Mouse (Mus musculus) neural tube, embryonic 12.5 days (tissue): ENCODE results near the gene Ackr4. TPM values are rescaled to one million over a fixed set of nuclear protein-coding genes. Genes with fewer than 3 reads are reported as not detected.

Source experiments
- ATAC-seq: fragments of 200-750 bp; cut with Nextera tagmentation; 2 replicates; pipeline ENCODE4 v1.8.0; 2017; ENCODE audit warnings: low read depth, mild to moderate bottlenecking, moderate TSS enrichment, moderate library complexity; ENCODE audit not compliant: low FRiP score
- H3K27ac ChIP-seq: fragments of 300-500 bp; sonication (generic); 2 replicates; pipeline ENCODE4 v1.5.1; 2016
- H3K27me3 ChIP-seq: fragments of 300-500 bp; sonication (generic); replicated peaks from 2 replicates; pipeline ENCODE4 v1.6.1; 2016; ENCODE audit warnings: mild to moderate bottlenecking
- H3K36me3 ChIP-seq: fragments of 300-500 bp; sonication (generic); 2 replicates; pipeline ENCODE4 v1.6.1; 2016; ENCODE audit warnings: mild to moderate bottlenecking
- H3K4me1 ChIP-seq: fragments of 300-500 bp; sonication (generic); 2 replicates; pipeline ENCODE4 v1.6.1; 2016
- H3K4me2 ChIP-seq: fragments of 300-500 bp; sonication (generic); replicated peaks from 2 replicates; pipeline ENCODE4 v1.6.1; 2016; ENCODE audit warnings: mild to moderate bottlenecking
- H3K4me3 ChIP-seq: fragments of 300-500 bp; sonication (generic); 2 replicates; pipeline ENCODE4 v1.5.1; 2016
- H3K9ac ChIP-seq: fragments of 300-500 bp; sonication (generic); 2 replicates; pipeline ENCODE4 v1.6.1; 2016; ENCODE audit warnings: mild to moderate bottlenecking
- H3K9me3 ChIP-seq: fragments of 300-500 bp; sonication (generic); 2 replicates; pipeline ENCODE4 v1.6.1; 2016; ENCODE audit warnings: mild to moderate bottlenecking
- WGBS: fragments of 180-500 bp; shearing (Covaris S2); methylation state at CpG from one replicate; pipeline ENCODE4 v1.1.7; 2016; 5-methylcytosine and 5-hydroxymethylcytosine counted together
- polyA plus RNA-seq: library from polyadenylated mRNA; unstranded; fragments of >200 nt; fragmentation: Nextera tagmentation; extraction: Ambion mirVana; gene quantifications from 2 replicates; pipeline ENCODE4 v1.2.1, GENCODE M21; 2016

The Ackr4 gene
- polyA plus RNA-seq, 1 experiment from 2014 or later, result 0.48 TPM

GRCm38 (mm10) chr9:104144314-104144996 lies 17.7 kb upstream of the Ackr4 start:
- ATAC-seq, result no peak
- no peaks in the 10 kb centered on the region for H3K4me1 ChIP-seq
- H3K4me3 ChIP-seq, result no peak overlapping the region
- H3K36me3 ChIP-seq, result no peaks in the 10 kb centered on the region
- H3K9me3 ChIP-seq, result no peaks in the 10 kb centered on the region
- 80% methylated on average over 8 of the region's 8 CpGs for WGBS
- H3K27me3 ChIP-seq, result no peaks in the 10 kb centered on the region
- H3K4me2 ChIP-seq, result no peak overlapping the region
- H3K27ac ChIP-seq, result no peak overlapping the region
- no peak overlapping the region for H3K9ac ChIP-seq

- Histone ChIP-seq H3K27me3 (no peaks in the 10 kb centered on the region), H3K27ac (no peak overlapping the region), H3K4me1 (no peaks in the 10 kb centered on the region), H3K9me3 (no peaks in the 10 kb centered on the region), H3K4me2 (no peak overlapping the region), H3K36me3 (no peaks in the 10 kb centered on the region), H3K9ac (no peak overlapping the region), H3K4me3 (no peak overlapping the region)
- no peak for ATAC-seq
- 88% methylated on average over 14 of the region's 14 CpGs for WGBS
Measured at GRCm38 (mm10) chr9:104142805-104143204, 16.1 kb upstream of the Ackr4 start.

GRCm38 (mm10) chr9:104140351-104140750 lies 13.6 kb upstream of the Ackr4 start:
- Histone ChIP-seq H3K27me3 (no peaks in the 10 kb centered on the region), H3K4me2 (no peak overlapping the region), H3K4me1 (no peaks in the 10 kb centered on the region), H3K9me3 (no peaks in the 10 kb centered on the region), H3K27ac (no peak overlapping the region), H3K4me3 (no peak overlapping the region), H3K9ac (no peak overlapping the region), H3K36me3 (no peaks in the 10 kb centered on the region)
- no peak for ATAC-seq
- WGBS, result 89% methylated on average over 6 of the region's 6 CpGs

- H3K4me2 ChIP-seq, result no peak overlapping the region
- 88% methylated on average over 9 of the region's 9 CpGs for WGBS
- no peaks in the 10 kb centered on the region for H3K36me3 ChIP-seq
- no peaks in the 10 kb centered on the region for H3K4me1 ChIP-seq
- no peak overlapping the region for H3K27ac ChIP-seq
- no peak overlapping the region for H3K9ac ChIP-seq
- no peak for ATAC-seq
- H3K4me3 ChIP-seq, result no peak overlapping the region
- no peaks in the 10 kb centered on the region for H3K27me3 ChIP-seq
- no peaks in the 10 kb centered on the region for H3K9me3 ChIP-seq
Measured at GRCm38 (mm10) chr9:104130141-104130755, 3.5 kb upstream of the Ackr4 start.

- H3K9ac ChIP-seq, result no peak overlapping the region
- H3K27ac ChIP-seq, result no peak overlapping the region
- no peaks in the 10 kb centered on the region for H3K36me3 ChIP-seq
- H3K27me3 ChIP-seq, result no peaks in the 10 kb centered on the region
- no peak for ATAC-seq
- no peaks in the 10 kb centered on the region for H3K9me3 ChIP-seq
- H3K4me3 ChIP-seq, result no peak overlapping the region
- 51% methylated on average over 2 of the region's 2 CpGs for WGBS
- peaks cover 13% of the 10 kb centered on the region for H3K4me1 ChIP-seq
- no peak overlapping the region for H3K4me2 ChIP-seq
Measured at GRCm38 (mm10) chr9:104128110-104128509, 1.4 kb upstream of the Ackr4 start.

- Histone ChIP-seq H3K4me3 (no peak overlapping the region), H3K4me1 (peaks cover 15% of the 10 kb centered on the region), H3K4me2 (no peak overlapping the region), H3K9ac (no peak overlapping the region), H3K27ac (peak overlapping the region; percentile 15; the same call in 1 of the 2 replicates), H3K36me3 (no peaks in the 10 kb centered on the region), H3K9me3 (no peaks in the 10 kb centered on the region), H3K27me3 (no peaks in the 10 kb centered on the region)
- WGBS, result 27% methylated on average over 5 of the region's 5 CpGs
- ATAC-seq, result no peak
Measured at GRCm38 (mm10) chr9:104123622-104124021, 3.1 kb downstream of the Ackr4 start.

- no peak overlapping the region for H3K4me2 ChIP-seq
- ATAC-seq, result no peak; the same call in 1 of the 2 replicates
- no peak overlapping the region for H3K4me3 ChIP-seq
- 68% methylated on average over 5 of the region's 5 CpGs for WGBS
- H3K4me1 ChIP-seq, result peaks cover 15% of the 10 kb centered on the region
- no peaks in the 10 kb centered on the region for H3K36me3 ChIP-seq
- H3K9ac ChIP-seq, result no peak overlapping the region
- no peaks in the 10 kb centered on the region for H3K9me3 ChIP-seq
- no peak overlapping the region for H3K27ac ChIP-seq
- H3K27me3 ChIP-seq, result no peaks in the 10 kb centered on the region
Measured at GRCm38 (mm10) chr9:104123101-104123500, 3.6 kb downstream of the Ackr4 start.

- Histone ChIP-seq H3K4me1 (no peaks in the 10 kb centered on the region), H3K9ac (no peak overlapping the region), H3K4me3 (no peak overlapping the region), H3K4me2 (no peak overlapping the region), H3K27me3 (no peaks in the 10 kb centered on the region), H3K36me3 (no peaks in the 10 kb centered on the region), H3K9me3 (no peaks in the 10 kb centered on the region), H3K27ac (no peak overlapping the region)
- ATAC-seq, result no peak
- WGBS, result 89% methylated on average over 5 of the region's 5 CpGs
Measured at GRCm38 (mm10) chr9:104109151-104109550, 17.6 kb downstream of the Ackr4 start.

GRCm38 (mm10) chr9:104108571-104109143 lies 18.1 kb downstream of the Ackr4 start:
- H3K9ac ChIP-seq, result no peak overlapping the region
- H3K27ac ChIP-seq, result no peak overlapping the region
- no peaks in the 10 kb centered on the region for H3K27me3 ChIP-seq
- no peak overlapping the region for H3K4me3 ChIP-seq
- ATAC-seq, result no peak
- H3K9me3 ChIP-seq, result no peaks in the 10 kb centered on the region
- H3K4me1 ChIP-seq, result no peaks in the 10 kb centered on the region
- H3K36me3 ChIP-seq, result no peaks in the 10 kb centered on the region
- H3K4me2 ChIP-seq, result no peak overlapping the region
- 63% methylated on average over 2 of the region's 2 CpGs for WGBS

GRCm38 (mm10) chr9:104107482-104107881 lies 19.3 kb downstream of the Ackr4 start:
- Histone ChIP-seq H3K9me3 (no peaks in the 10 kb centered on the region), H3K9ac (no peak overlapping the region), H3K4me1 (no peaks in the 10 kb centered on the region), H3K4me3 (no peak overlapping the region), H3K27me3 (no peaks in the 10 kb centered on the region), H3K36me3 (no peaks in the 10 kb centered on the region), H3K27ac (no peak overlapping the region), H3K4me2 (no peak overlapping the region)
- ATAC-seq, result no peak
- 86% methylated on average over 6 of the region's 6 CpGs for WGBS

GRCm38 (mm10) chr9:104106930-104107329 lies 19.8 kb downstream of the Ackr4 start:
- Histone ChIP-seq H3K36me3 (no peaks in the 10 kb centered on the region), H3K27ac (no peak overlapping the region), H3K4me3 (no peak overlapping the region), H3K4me1 (no peaks in the 10 kb centered on the region), H3K27me3 (no peaks in the 10 kb centered on the region), H3K9ac (no peak overlapping the region), H3K9me3 (no peaks in the 10 kb centered on the region), H3K4me2 (no peak overlapping the region)
- no peak for ATAC-seq
- WGBS, result 86% methylated on average over 9 of the region's 9 CpGs

- Histone ChIP-seq H3K9ac (no peak overlapping the region), H3K4me2 (no peak overlapping the region), H3K27ac (no peak overlapping the region), H3K27me3 (no peaks in the 10 kb centered on the region), H3K36me3 (no peaks in the 10 kb centered on the region), H3K4me1 (no peaks in the 10 kb centered on the region), H3K9me3 (no peaks in the 10 kb centered on the region), H3K4me3 (no peak overlapping the region)
- WGBS, result 85% methylated on average over 2 of the region's 2 CpGs
- no peak for ATAC-seq
Measured at GRCm38 (mm10) chr9:104104986-104105385, 21.7 kb downstream of the Ackr4 start.
